Mouse (Mus musculus) erythroblast, embryonic 14.5 days (primary cell): ENCODE data around the gene Mrpl12.

Experiments used
- GATA1 ChIP-seq: IDR thresholded peaks from 2 replicates; pipeline ENCODE4 v1.6.1; 2012; ENCODE audit warnings: low read length, inconsistent platforms, mixed read lengths
- TAL1 ChIP-seq: IDR thresholded peaks from 3 replicates; pipeline ENCODE4 v1.6.1; 2012; ENCODE audit warnings: low read length, inconsistent platforms, mixed read lengths

- TF ChIP-seq GATA1 (no peak), TAL1 (no peak)
Measured at GRCm38 (mm10) chr11:120445475-120445874, 38.9 kb upstream of the Mrpl12 start.
